Mouse (Mus musculus): ENCODE measurements at regions not wholly inside any gene's neighbourhood (a gene's known extent, or its start where the extent isn't known, plus 50 kb on each side); places are given as distances from the start of the nearest gene placed in this dataset.

DNA sequence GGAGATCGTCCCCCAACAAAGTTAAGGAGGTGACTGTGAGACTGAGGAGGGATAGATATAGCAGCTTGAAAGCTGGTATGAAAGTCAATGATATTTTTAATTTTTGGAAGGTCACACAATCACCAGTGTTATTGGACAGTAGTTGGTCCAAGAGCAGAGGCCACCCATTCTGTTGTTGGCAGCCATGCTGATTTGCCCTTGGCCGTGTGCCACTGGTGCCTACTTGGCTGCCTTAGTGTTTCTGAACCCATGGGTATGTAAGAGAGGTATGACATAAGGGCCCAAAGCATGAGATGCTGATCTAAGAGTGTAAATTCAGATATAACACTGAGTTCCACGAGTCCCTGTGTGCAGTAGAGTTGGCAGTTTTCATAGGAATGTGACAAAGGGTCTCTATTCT is 153.7 kb downstream of the Pax1 start:
- intact Hi-C loops (cut with DNase I) = no loop called here

DNA sequence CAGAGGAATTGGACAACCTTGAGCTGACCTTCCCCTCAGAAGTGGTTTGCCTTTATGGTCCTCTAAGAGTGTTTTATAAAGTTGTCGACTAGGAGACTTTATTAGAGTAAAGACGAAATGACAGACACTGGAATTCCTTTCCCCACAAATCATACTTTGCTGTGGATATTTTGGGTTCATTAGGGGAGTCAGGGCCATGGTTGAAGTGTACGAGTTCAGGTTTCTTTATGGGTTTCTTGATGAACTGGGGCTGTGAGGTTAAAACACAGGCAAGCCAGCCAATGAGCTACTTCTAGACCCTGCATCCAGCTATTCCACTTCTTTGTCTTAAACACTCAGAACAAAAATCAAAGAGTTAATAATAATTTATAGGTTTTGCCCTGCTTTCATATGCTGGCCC is 153.0 kb downstream of the Pax1 start:
- intact Hi-C loops (cut with DNase I) = no loop called here

- intact Hi-C loops (cut with DNase I) = no loop called here
Observed at GRCm38 (mm10) chr2:147503962-147504361, 142.2 kb downstream of the Pax1 start.

GRCm38 (mm10) chr2:147498731-147499130 is 137.0 kb downstream of the Pax1 start:
- intact Hi-C loops (cut with DNase I) = no loop called here

DNA sequence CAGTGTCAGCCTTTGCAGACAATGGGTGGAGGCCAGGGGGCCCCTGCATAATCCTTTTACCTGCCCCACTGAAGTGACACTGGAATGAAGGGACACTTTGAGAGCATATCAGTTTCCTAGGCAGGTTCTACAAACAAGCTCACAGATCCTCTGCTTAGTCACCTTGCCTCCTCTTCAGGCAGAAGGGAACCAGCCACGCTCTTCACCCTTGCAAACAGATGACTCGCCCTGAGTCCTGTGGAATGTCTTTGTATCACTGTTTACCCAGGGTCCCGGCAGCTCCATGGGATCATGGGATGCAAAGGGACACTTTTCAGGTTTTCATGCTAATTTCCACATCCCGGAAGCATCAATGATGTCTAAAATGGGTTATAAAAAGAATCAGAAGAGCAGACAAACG is 94.2 kb downstream of the Pax1 start:
- intact Hi-C loops (cut with DNase I) = no loop called here

DNA sequence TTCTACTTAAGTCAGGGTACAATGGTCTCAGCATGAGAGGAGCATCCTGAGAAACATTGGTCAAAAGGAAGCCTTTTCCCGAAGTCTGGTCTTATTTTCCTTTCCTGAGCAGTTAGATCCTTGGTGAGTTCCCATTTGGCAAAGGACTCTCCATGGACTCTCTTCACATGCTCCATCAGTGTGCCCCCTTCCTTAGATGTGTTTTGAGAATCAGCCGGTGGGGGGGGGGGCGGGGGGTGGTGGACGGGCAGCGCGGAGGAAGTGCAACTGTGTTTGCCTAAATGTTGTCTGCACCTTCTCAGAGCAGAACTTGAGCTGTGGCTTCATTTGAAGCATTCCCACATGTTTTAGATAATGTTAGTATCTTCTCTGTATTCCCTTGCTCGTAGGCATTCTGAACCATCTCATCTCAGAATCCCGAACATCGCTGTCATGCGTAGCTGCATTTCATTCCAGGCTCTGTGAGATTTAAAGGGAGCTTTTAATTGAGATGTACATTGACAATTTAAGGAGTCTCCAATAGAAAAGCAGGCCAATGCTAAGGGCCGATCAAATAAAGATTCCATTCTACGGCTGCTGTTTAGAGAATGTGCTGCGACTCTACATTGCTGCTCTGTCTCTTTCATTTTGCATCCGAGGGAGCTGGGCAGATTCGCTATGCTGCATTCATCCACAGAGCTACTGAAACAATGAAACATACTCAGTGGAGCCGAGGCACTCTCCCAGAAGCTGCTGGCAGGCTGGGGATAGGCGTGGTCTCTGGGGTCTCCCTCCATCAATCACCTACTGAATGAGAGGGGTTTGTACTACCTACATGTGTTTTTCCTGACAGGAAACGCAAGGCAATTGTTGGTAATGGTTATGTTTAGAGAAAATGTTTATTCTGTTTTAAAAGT is 92.9 kb downstream of the Pax1 start:
- intact Hi-C loops (cut with DNase I) = no loop called here
